In the genomic region with DNA sequence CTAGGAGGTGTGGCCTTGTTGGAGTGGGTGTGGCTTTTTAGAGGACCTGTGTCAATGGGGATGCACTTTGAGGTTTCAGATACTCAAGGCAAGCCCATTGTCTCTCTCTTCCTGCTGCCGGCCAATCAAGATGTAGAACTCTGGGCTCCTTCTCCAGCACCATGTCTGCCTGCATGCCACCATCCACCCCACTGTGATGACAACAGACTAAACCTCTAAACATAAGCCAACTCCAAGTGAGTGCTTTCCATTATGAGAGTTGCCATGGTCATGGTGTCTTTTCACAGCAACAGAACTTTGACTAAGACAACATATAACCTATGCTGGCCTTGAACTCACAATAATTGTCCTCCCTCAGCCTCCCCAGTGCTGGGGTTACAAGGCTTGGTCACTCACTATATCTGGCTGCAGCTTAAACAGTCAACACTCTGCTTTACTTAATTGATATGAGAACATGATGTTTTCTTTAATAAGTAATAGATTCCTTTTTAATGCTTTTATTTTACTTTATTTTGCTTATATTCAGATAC, we compare ENCODE assay signal across 19 mouse cellular contexts.
DNase-seq lines count a peak whose midpoint lies in the region; ATAC-seq lines count a peak whose summit lies in the region.
"Had no signal": no experiment of that assay in that cellular context is flagged by ENCODE, and none has a peak within 500 bp of the region (broad histone marks: within the 10 kb centered on the region; RNA-seq: fewer than 3 reads in every experiment).

No protein-coding gene starts in this region.

- intact Hi-C loops in heart, postnatal 14 days (cut with DNase I): no loop called here

- ATAC-seq in heart, embryonic 11.5 days (replicated peaks; ENCODE audit: insufficient number of reproducible peaks, low FRiP score, low TSS enrichment): no peak
- ATAC-seq: intestine, postnatal 0 days had no signal

- DNase-seq in heart, postnatal 14 days: no peak
- peak; percentile 22 for DNase-seq in 3134 (ENCODE audit: extremely low read depth, insufficient read length, low spot score)
- DNase-seq in 3T3-L1 (ENCODE audit: low read depth, low spot score): peak; percentile 55
- peak; percentile 48 for DNase-seq in R1 (ENCODE audit: low read depth, low spot score)
- no peak for DNase-seq in thymus, postnatal 14 days
- DNase-seq in kidney, adult 9 months: no peak
- no peak for DNase-seq in left cerebral cortex, adult 8-10 months (ENCODE audit: low spot score in 2 of 2)
- DNase-seq: B cell, adult 2 months; cerebellum, adult 11 months; gastrocnemius, postnatal 36 days had no signal

- no peaks in the 10 kb centered on the region for H3K9me3 ChIP-seq in heart, embryonic 11.5 days (replicated peaks; ENCODE audit: control insufficient read depth, low read length)
- H3K9me3 ChIP-seq: embryonic facial prominence, embryonic 10.5 days; embryonic facial prominence, embryonic 13.5 days; forebrain, embryonic 10.5 days; forebrain, embryonic 13.5 days; hindbrain, embryonic 12.5 days; hindbrain, embryonic 15.5 days had no signal

- no peaks in the 10 kb centered on the region for H3K27me3 ChIP-seq in heart, embryonic 11.5 days (ENCODE audit: control insufficient read depth, insufficient read depth, low read length)
- H3K27me3 ChIP-seq: forebrain, embryonic 13.5 days; hindbrain, embryonic 12.5 days; hindbrain, embryonic 15.5 days; Patski had no signal

- no peaks in the 10 kb centered on the region for H3K36me3 ChIP-seq in heart, embryonic 11.5 days (ENCODE audit: control insufficient read depth, insufficient read depth, low read length)
- H3K36me3 ChIP-seq: embryonic facial prominence, embryonic 10.5 days; embryonic facial prominence, embryonic 13.5 days; forebrain, embryonic 10.5 days; hindbrain, embryonic 12.5 days; hindbrain, embryonic 15.5 days had no signal

- H3K4me1 ChIP-seq in heart, embryonic 11.5 days (ENCODE audit: control insufficient read depth, insufficient read depth, low read length): peaks cover 15% of the 10 kb centered on the region
- H3K4me1 ChIP-seq: hindbrain, embryonic 15.5 days had no signal

- no peak overlapping the region for H3K4me2 ChIP-seq in heart, embryonic 11.5 days
- H3K4me2 ChIP-seq: forebrain, embryonic 13.5 days; hindbrain, embryonic 12.5 days had no signal

- H3K27ac ChIP-seq in heart, embryonic 11.5 days (ENCODE audit: low read depth, low read length): peak overlapping the region; percentile 52; the same call in 1 of the 2 replicates
- H3K27ac ChIP-seq: embryonic facial prominence, embryonic 10.5 days; embryonic facial prominence, embryonic 13.5 days; forebrain, embryonic 10.5 days; hindbrain, embryonic 12.5 days; hindbrain, embryonic 15.5 days had no signal

- H3K4me3 ChIP-seq in heart, embryonic 11.5 days (ENCODE audit: low read depth, low read length): no peak overlapping the region
- H3K4me3 ChIP-seq: embryonic facial prominence, embryonic 10.5 days; embryonic facial prominence, embryonic 13.5 days; forebrain, embryonic 10.5 days; forebrain, embryonic 13.5 days; hindbrain, embryonic 12.5 days; hindbrain, embryonic 15.5 days had no signal

- no peak overlapping the region for H3K9ac ChIP-seq in heart, embryonic 11.5 days (ENCODE audit: low read depth, low read length)
- H3K9ac ChIP-seq: embryonic facial prominence, embryonic 13.5 days; forebrain, embryonic 13.5 days; hindbrain, embryonic 12.5 days; hindbrain, embryonic 15.5 days had no signal

- WGBS in heart, embryonic 11.5 days (ENCODE audit: insufficient replicate concordance): 76% methylated on average over 1 of the region's 1 CpGs

Comparison
In these comparisons a context has a peak if more than half of its experiments do, and no peak if none do; other contexts are left out.
1. DNase-seq: peak in 3134 (single experiment), 3T3-L1 (single experiment) and R1 (single experiment); none in heart, postnatal 14 days (0 of 2), thymus, postnatal 14 days (single experiment), kidney, adult 9 months (single experiment) and left cerebral cortex, adult 8-10 months (0 of 2).